Mouse (Mus musculus): Measurements from ENCODE around the gene Epn2.

Gene Epn2

GRCm38 (mm10) chr11:61536952-61537351 is 42.5 kb downstream of the Epn2 start:
- no peak for DNase-seq

DNA sequence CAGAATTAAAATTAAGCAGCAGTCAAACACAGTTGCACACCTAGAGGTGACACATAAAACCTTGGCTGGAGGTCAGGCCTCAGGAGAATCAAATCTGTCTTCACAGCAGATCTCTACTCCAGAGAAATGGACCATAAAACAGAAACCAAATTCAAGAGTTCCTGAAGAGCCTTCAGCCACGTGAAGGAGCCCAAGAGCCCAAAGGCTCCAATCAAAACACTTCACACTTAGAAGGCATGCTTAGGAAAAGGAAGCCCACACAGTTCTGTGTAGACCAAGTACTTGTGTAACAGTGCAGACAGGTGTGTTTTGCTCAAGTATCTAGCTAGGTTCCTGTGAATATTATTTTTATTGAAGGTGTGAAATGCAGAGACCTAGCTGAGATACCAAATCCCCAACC is 44.0 kb downstream of the Epn2 start:
- no peak for DNase-seq

- DNase-seq, result no peak
Observed at GRCm38 (mm10) chr11:61533571-61533970, 45.9 kb downstream of the Epn2 start.

DNA sequence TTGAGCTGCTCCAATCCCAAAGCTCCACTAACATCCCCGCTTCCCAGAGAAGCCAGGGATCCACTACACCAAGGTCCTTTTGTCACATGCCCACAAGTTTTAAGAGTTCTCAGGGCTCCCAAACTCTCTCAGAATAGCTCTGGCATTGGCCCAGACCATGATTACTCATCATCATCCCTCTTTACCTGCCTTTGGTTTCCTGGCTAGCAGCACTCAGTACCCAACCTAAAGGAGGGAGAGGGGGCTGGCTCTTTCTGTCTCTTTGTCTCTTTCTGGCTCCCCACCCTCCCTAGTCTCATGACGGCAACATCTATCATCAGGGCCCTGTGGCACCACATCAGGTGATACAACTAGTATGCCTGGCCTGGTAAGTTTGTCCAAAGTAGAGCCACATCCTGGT is 46.7 kb downstream of the Epn2 start:
- no peak for DNase-seq

GRCm38 (mm10) chr11:61529268-61529713 is 50.2 kb downstream of the Epn2 start:
- DNase-seq, result peak; percentile 8

DNA sequence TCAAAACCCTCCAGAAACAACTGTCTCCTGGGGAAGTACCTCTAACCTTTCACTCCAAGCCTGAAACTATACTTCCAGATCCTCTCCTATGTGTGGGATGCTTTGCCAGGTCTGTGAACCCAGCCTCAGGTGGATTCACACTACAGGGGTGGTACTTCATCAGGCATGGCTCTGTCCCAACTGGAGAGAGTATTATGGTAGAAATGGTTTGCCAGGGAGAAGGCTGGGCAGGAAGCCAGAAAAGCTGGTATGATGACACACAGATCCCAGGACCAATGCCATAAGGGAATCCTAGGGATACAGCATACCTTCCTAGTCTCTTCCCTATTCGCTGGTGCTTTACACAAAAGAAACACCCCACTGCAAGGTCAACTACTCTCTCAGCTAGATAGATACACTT is 52.6 kb downstream of the Epn2 start:
- no peak for DNase-seq

DNA sequence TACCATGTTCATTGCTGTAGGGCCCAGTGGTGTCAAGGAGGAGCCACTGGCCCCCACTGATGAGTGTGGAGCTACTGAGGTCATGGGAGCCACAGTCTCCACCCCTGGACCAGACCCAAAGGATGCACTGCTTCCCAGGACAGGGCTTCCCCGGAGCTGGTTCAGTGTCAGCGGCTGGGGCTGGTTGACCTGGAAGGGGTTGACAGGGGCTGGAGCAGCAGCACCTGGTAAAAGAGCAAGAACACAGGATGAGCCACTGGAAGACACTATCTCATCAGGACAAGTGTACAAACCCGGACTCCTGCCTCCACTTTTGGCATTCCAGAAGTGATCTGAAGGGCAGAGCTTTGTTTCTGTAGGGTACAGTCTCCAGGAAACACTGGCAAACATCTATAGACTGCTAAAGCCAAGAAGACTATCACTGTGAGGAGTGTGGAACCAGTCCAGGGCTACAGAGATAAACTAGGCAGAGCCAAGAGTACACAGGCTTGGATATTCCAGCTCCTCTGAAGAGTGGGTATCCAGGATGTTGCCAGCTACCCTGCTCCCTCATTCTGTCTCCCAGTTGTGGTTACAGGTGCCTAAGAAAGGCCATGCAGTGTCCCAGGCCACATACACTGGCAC is 59.9 kb downstream of the Epn2 start:
- no peak for DNase-seq

DNA sequence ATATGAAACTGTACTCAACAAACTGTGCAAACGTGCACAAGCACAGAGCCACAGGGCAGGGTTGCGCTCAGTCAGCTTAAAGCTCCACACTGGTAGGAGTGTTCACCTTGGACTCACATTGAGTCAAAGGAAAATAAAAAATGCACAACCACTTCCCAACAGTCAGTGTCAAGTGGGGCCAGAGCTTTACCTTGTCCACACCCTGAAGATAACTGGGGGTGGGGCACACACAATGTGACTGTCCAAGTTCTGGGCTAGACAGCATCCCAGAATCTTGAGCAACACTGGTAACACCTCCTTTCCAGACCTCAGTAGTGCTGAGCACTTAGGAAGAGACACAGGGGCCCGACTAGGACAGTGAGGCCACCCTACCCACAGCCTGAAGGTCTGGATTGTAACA is 60.6 kb downstream of the Epn2 start:
- DNase-seq, result no peak

GRCm38 (mm10) chr11:61517971-61518370 is 61.5 kb downstream of the Epn2 start:
- DNase-seq, result no peak

DNA sequence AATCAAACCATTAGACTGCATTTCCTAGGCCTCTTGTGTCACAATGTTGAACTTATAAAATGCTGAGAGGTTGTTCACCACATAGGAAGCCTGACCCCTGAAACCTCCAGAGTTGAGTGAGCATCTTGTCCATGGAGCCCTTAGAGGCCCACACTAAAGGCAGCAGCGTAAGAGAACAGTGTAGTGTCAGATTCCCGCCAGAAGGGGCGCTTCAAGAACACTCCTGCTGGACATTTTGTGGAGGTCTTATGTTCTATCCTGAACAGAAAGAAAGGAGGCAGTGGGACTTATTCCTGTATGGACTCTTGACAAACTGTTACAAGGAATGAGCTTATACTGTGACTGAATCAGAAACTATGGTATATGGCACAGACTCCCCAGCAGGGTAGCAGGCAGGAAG is 64.5 kb downstream of the Epn2 start:
- DNase-seq, result peak; percentile 21

GRCm38 (mm10) chr11:61504713-61505257 is 74.7 kb downstream of the Epn2 start, which contains the start of gene B9d1:
B9d1 (plus strand) TSS chr11:61505144.
- DNase-seq, result peak; percentile 88

DNA sequence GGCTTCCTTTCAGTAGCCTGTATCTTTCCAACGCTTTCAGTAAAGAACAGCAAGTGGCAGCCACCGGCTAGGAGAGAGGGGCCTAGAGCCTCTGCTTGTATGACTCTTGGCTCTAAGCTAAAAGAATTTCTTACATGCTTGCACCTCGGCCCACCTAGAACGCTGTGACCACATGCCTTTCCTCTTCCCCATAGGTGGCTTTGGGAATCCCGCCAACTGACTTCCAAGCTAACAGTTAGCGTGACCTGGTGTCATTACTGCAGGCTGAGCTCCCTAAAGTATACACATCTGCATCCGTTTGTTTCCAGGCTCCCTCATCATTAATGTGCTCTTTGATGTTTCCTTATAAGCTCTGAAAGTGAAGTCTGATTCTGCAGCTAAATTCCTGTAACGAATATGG is 75.6 kb downstream of the Epn2 start:
- DNase-seq, result no peak

- no peak for DNase-seq
Observed at GRCm38 (mm10) chr11:61498736-61499504, 80.6 kb downstream of the Epn2 start.

- DNase-seq, result no peak
Observed at GRCm38 (mm10) chr11:61497490-61497889, 82.0 kb downstream of the Epn2 start.

- DNase-seq, result no peak
Observed at GRCm38 (mm10) chr11:61495528-61495927, 84.0 kb downstream of the Epn2 start.

DNA sequence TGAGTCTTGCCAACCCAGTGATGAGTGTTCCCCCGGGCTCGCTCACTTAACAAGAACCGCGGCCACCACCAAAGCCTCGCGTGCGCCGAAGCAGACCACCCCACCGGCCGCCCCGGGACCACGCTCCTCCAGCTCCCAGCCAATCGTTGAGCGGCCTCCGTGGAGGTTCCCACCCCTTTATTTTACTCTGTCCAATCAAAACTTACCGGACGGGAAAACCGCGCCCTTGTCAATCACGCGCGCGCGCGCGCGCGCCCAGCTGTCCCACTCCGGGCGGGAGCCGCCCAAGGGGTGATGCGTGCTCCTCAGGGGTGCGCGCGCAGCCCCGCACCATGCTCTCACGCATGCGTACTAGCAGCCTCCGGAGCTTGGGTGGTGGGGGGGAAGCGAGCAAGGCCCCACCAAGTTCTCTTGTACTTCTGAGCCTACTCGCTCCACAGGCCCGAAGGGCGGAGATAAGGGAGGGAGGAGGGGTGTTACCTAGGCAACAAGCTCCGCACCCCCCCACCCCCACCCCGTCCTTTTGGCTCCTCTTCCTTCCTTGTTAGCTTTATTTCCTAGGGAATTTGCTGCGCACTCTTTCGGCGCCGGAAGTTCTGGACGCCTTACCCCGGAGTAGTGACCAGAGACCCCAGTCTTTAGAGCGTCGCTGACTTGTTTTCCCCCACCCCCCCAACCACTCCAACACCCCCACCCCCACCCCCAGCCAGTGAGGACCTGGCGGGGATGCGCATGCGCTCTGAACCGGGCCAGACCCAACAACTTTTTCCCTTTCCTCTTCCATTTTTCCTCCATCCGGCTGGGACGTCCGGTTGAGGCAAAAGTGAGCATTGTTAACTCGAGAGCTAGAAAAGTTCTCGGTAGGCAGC is 85.1 kb downstream of the Epn2 start, which contains the start of gene Mapk7:
Gene Mapk7 (minus strand): TSS at position 278 of the 869 bp plus-strand sequence.
- peak; percentile 99 for DNase-seq

- peak; percentile 39 for DNase-seq
Observed at GRCm38 (mm10) chr11:61493525-61494128, 85.9 kb downstream of the Epn2 start.

GRCm38 (mm10) chr11:61492749-61493401 is 86.6 kb downstream of the Epn2 start:
- no peak for DNase-seq

GRCm38 (mm10) chr11:61490944-61491520 is 88.5 kb downstream of the Epn2 start:
- no peak for DNase-seq

GRCm38 (mm10) chr11:61489874-61490273 is 89.6 kb downstream of the Epn2 start:
- no peak for DNase-seq

DNA sequence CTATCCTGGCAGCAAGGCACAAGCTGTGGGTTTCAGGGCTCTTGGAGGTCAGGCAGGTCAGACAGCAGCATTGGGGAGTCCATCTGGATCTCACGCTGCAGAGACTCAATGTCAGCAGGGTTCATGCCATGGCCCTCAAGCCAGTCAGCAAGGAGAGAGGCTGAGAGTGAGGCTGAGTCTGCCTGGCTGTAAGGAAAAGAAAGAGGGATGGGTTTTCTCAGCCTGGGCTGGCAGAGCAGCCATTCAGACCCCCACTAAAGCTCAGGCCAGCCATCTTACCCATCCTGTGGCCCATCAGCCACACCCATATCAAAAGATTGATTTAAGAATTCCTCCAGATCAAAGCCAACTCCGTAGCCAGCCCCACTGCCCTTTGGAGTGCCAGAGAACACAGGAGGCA is 90.4 kb downstream of the Epn2 start:
- no peak for DNase-seq

- no peak for DNase-seq
Observed at GRCm38 (mm10) chr11:61487936-61488335, 91.6 kb downstream of the Epn2 start.
